Mouse (Mus musculus) CH12.LX (cell line): ENCODE results near the gene Zbp1.

ENCODE experiments used
- CTCF ChIP-seq, 2 experiments: IDR thresholded peaks in 1 of 2; conservative IDR thresholded peaks in 1 of 2; 2 replicates each; pipeline ENCODE4 v1.5.1; 2011 to 2012; ENCODE audit warnings: low read depth in 2 of 2, low read length in 2 of 2, improper control_type of control experiment in 1 of 2, inconsistent platforms in 1 of 2, mild to moderate bottlenecking in 1 of 2, moderate library complexity in 1 of 2
- EP300 ChIP-seq: IDR thresholded peaks from 2 replicates; pipeline ENCODE4 v1.6.1; 2011; ENCODE audit warnings: low read length, improper control_type of control experiment
- JUN ChIP-seq: IDR thresholded peaks from 2 replicates; pipeline ENCODE4 v1.6.1; 2011; ENCODE audit warnings: low read depth, mild to moderate bottlenecking, low read length, improper control_type of control experiment, moderate library complexity; ENCODE audit not compliant: insufficient read depth
- MEF2A ChIP-seq: IDR thresholded peaks from 2 replicates; pipeline ENCODE4 v1.6.1; 2014; ENCODE audit warnings: low read depth, mild to moderate bottlenecking, inconsistent platforms, low read length, improper control_type of control experiment, borderline replicate concordance
- NRF1 ChIP-seq: IDR thresholded peaks from 2 replicates; pipeline ENCODE4 v1.6.1; 2014; ENCODE audit warnings: low read depth, mild to moderate bottlenecking, inconsistent platforms, low read length, improper control_type of control experiment, moderate library complexity
- POLR2A ChIP-seq: IDR thresholded peaks from 2 replicates; pipeline ENCODE4 v1.6.1; 2011; ENCODE audit warnings: low read depth, mild to moderate bottlenecking, improper control_type of control experiment, low read length
- POLR2AphosphoS2 ChIP-seq: IDR thresholded peaks from 2 replicates; pipeline ENCODE4 v1.6.1; 2011; ENCODE audit warnings: low read depth, low read length, improper control_type of control experiment
- TCF12 ChIP-seq: IDR thresholded peaks from 2 replicates; pipeline ENCODE4 v1.6.1; 2014; ENCODE audit warnings: low read depth, mild to moderate bottlenecking, inconsistent platforms, low read length, improper control_type of control experiment
- USF2 ChIP-seq: conservative IDR thresholded peaks from 2 replicates; pipeline ENCODE4 v1.6.1; 2011; ENCODE audit warnings: low read depth, low read length, improper control_type of control experiment

- TF ChIP-seq CTCF (conservative IDR thresholded peaks at IDR 0.05 in 1 of 2, IDR thresholded peaks at IDR 0.05 in 1 of 2; ENCODE audit: low read depth in 2 of 2, low read length in 2 of 2) (no peak), EP300 (no peak), POLR2A (no peak), POLR2AphosphoS2 (no peak), NRF1 (no peak), JUN (no peak), MEF2A (no peak), USF2 (no peak), TCF12 (no peak)
Measured at GRCm38 (mm10) chr2:173256552-173256949, 37.8 kb upstream of the Zbp1 start.
